ENCODE assay signal across 30 mouse cellular contexts in the genomic region with DNA sequence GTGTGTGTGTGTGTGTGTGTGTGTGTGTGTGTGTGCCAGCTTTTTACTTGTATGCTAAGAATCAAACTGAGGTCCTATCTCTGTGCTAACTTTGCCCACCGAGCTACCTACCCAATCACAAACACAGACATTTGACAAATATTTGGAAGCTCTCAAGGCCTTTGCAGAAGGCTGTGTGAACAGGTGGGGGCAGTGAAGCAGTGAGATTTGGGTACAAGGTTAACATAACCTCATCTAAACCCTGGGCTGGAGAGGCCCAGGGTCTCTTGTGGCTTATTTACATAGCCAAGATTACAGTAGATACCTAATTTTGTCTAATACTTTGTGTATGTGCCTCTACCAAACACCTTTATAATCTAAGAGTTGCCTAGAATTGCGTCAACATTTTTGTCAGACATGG.
"Had no signal": no experiment of that assay in that cellular context is flagged by ENCODE, and none has a peak within 500 bp of the region (broad histone marks: within the 10 kb centered on the region; RNA-seq: fewer than 3 reads in every experiment).

No protein-coding gene starts in this region.

- H3K9me3 ChIP-seq: limb, embryonic 10.5 days; limb, embryonic 12.5 days; limb, embryonic 13.5 days; limb, embryonic 15.5 days; liver, embryonic 12.5 days; liver, embryonic 13.5 days; liver, embryonic 15.5 days; lung, embryonic 15.5 days; midbrain, embryonic 10.5 days; midbrain, embryonic 12.5 days; midbrain, embryonic 13.5 days; midbrain, embryonic 15.5 days had no signal

- DNase-seq: left cerebral cortex, postnatal 4 days; liver; liver, embryonic 13.5 days; lung, adult 18-20 months; lung, adult 2 months; lung, embryonic 14.5 days; lung, postnatal 10 days; lung, postnatal 14 days; lung, postnatal 36 days; lung, postnatal 4 days; midbrain, embryonic 14.5 days had no signal

- H3K4me3 ChIP-seq: left cerebral cortex, adult 2 months; limb, embryonic 10.5 days; limb, embryonic 12.5 days; limb, embryonic 13.5 days; limb, embryonic 15.5 days; liver, embryonic 12.5 days; liver, embryonic 13.5 days; liver, embryonic 15.5 days; lung, embryonic 15.5 days; megakaryocyte, embryonic 14.5 days; midbrain, embryonic 10.5 days; midbrain, embryonic 12.5 days; midbrain, embryonic 13.5 days; midbrain, embryonic 15.5 days; myocyte had no signal

- ATAC-seq: liver, embryonic 12.5 days; lung, postnatal 0 days; midbrain, embryonic 13.5 days; midbrain, embryonic 15.5 days; midbrain, embryonic 16.5 days had no signal

- H3K27ac ChIP-seq: left cerebral cortex, adult 2 months; limb, embryonic 10.5 days; limb, embryonic 12.5 days; limb, embryonic 13.5 days; limb, embryonic 15.5 days; liver, embryonic 12.5 days; liver, embryonic 13.5 days; liver, embryonic 14.5 days; liver, embryonic 15.5 days; lung, embryonic 15.5 days; macrophage; midbrain, embryonic 10.5 days; midbrain, embryonic 12.5 days; midbrain, embryonic 13.5 days; midbrain, embryonic 15.5 days had no signal

- H3K4me2 ChIP-seq: limb, embryonic 12.5 days; limb, embryonic 13.5 days; limb, embryonic 15.5 days; liver, embryonic 12.5 days; liver, embryonic 13.5 days; liver, embryonic 15.5 days; lung, embryonic 14.5 days; lung, embryonic 15.5 days; midbrain, embryonic 11.5 days; midbrain, embryonic 12.5 days; midbrain, embryonic 13.5 days; midbrain, embryonic 15.5 days had no signal

- H3K4me1 ChIP-seq: limb, embryonic 10.5 days; limb, embryonic 12.5 days; limb, embryonic 13.5 days; limb, embryonic 15.5 days; liver, embryonic 13.5 days; liver, embryonic 15.5 days; lung, embryonic 15.5 days; midbrain, embryonic 10.5 days; midbrain, embryonic 12.5 days; midbrain, embryonic 13.5 days; midbrain, embryonic 15.5 days had no signal

- H3K27me3 ChIP-seq: limb, embryonic 12.5 days; limb, embryonic 13.5 days; limb, embryonic 15.5 days; liver, embryonic 12.5 days; liver, embryonic 13.5 days; liver, embryonic 15.5 days; lung, embryonic 15.5 days; megakaryocyte, embryonic 14.5 days; midbrain, embryonic 12.5 days; midbrain, embryonic 13.5 days; midbrain, embryonic 15.5 days had no signal

- H3K36me3 ChIP-seq: limb, embryonic 10.5 days; limb, embryonic 12.5 days; limb, embryonic 13.5 days; limb, embryonic 15.5 days; liver, embryonic 12.5 days; liver, embryonic 13.5 days; liver, embryonic 15.5 days; lung, embryonic 15.5 days; midbrain, embryonic 10.5 days; midbrain, embryonic 12.5 days; midbrain, embryonic 13.5 days; midbrain, embryonic 15.5 days had no signal

- H3K9ac ChIP-seq: limb, embryonic 12.5 days; limb, embryonic 13.5 days; limb, embryonic 15.5 days; liver, embryonic 12.5 days; liver, embryonic 13.5 days; liver, embryonic 14.5 days; liver, embryonic 15.5 days; lung, embryonic 14.5 days; lung, embryonic 15.5 days; midbrain, embryonic 12.5 days; midbrain, embryonic 13.5 days; midbrain, embryonic 15.5 days had no signal
